Mouse (Mus musculus) forebrain, embryonic 13.5 days (tissue): Measurements from ENCODE around the gene Rab31. TPM values are rescaled to one million over a fixed set of nuclear protein-coding genes. Genes with fewer than 3 reads are reported as not detected.

Experiments
- ATAC-seq: fragments of 200-750 bp; cut with Nextera tagmentation; 2 replicates; pipeline ENCODE4 v1.8.0; 2017
- H3K27ac ChIP-seq: fragments of 300-500 bp; sonication (generic); 2 replicates; pipeline ENCODE4 v1.5.1; 2015; ENCODE audit warnings: inconsistent platforms, mild to moderate bottlenecking, moderate library complexity
- H3K27me3 ChIP-seq: fragments of 300-500 bp; sonication (generic); 2 replicates; pipeline ENCODE4 v1.6.1; 2015; ENCODE audit warnings: mild to moderate bottlenecking, inconsistent platforms
- H3K36me3 ChIP-seq: fragments of 300-500 bp; sonication (generic); 2 replicates; pipeline ENCODE4 v1.6.1; 2015; ENCODE audit warnings: mild to moderate bottlenecking, inconsistent platforms; ENCODE audit not compliant: poor library complexity, severe bottlenecking
- H3K4me1 ChIP-seq: fragments of 300-500 bp; sonication (generic); 2 replicates; pipeline ENCODE4 v1.6.1; 2015; ENCODE audit warnings: inconsistent platforms
- H3K4me2 ChIP-seq: fragments of 300-500 bp; sonication (generic); 2 replicates; pipeline ENCODE4 v1.6.1; 2015; ENCODE audit warnings: inconsistent platforms, mild to moderate bottlenecking, moderate library complexity
- H3K4me3 ChIP-seq: fragments of 300-500 bp; sonication (generic); 2 replicates; pipeline ENCODE4 v1.5.1; 2015; ENCODE audit warnings: mild to moderate bottlenecking, inconsistent platforms
- H3K9ac ChIP-seq: fragments of 300-500 bp; sonication (generic); 2 replicates; pipeline ENCODE4 v1.6.1; 2015; ENCODE audit warnings: mild to moderate bottlenecking, inconsistent platforms
- H3K9me3 ChIP-seq: fragments of 300-500 bp; sonication (generic); replicated peaks from 2 replicates; pipeline ENCODE4 v1.6.1; 2016; ENCODE audit warnings: inconsistent platforms
- WGBS: fragments of 180-500 bp; shearing (Covaris S2); methylation state at CpG from one replicate; pipeline ENCODE4 v1.1.7; 2015; 5-methylcytosine and 5-hydroxymethylcytosine counted together
- polyA plus RNA-seq: library from polyadenylated mRNA; unstranded; fragments of >200 nt; fragmentation: Nextera tagmentation; extraction: Ambion mirVana; gene quantifications from 2 replicates; pipeline ENCODE4 v1.2.1, GENCODE M21; 2015

Rab31 gene
- polyA plus RNA-seq, 1 experiment from 2014 or later = 66.6 TPM

DNA sequence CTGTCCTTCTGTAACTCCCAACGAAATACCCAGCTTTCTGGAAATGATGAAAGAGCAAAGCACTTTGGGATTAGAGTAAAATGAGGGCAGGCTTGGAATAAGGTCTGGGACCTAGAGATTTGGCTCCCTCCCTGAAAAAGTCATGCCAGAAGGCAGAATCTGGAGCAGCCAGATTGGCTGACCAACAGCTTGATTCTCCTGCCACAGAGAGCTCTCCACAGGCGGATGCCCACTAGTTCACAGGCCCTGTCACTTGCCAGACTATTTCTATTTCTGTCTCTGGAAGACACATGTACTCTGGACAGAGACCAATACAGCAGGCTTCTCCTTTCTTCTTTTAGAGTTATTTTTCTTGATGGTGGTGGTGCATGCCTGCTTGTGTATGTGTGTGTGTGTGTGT, 88.8 kb downstream of the Rab31 start:
- no peak for ATAC-seq
- no peak overlapping the region for H3K9ac ChIP-seq
- H3K4me1 ChIP-seq = peaks cover 7% of the 10 kb centered on the region; the same call in 1 of the 2 replicates
- no peak overlapping the region for H3K27ac ChIP-seq
- H3K4me2 ChIP-seq = no peak overlapping the region
- H3K36me3 ChIP-seq = no peaks in the 10 kb centered on the region
- no peaks in the 10 kb centered on the region for H3K27me3 ChIP-seq
- H3K9me3 ChIP-seq = no peaks in the 10 kb centered on the region
- WGBS = 84% methylated on average over 2 of the region's 2 CpGs
- H3K4me3 ChIP-seq = no peak overlapping the region

- WGBS = 94% methylated on average over 3 of the region's 3 CpGs
- peaks cover 7% of the 10 kb centered on the region; the same call in 1 of the 2 replicates for H3K4me1 ChIP-seq
- no peak for ATAC-seq
- no peak overlapping the region for H3K9ac ChIP-seq
- H3K4me2 ChIP-seq = no peak overlapping the region
- H3K4me3 ChIP-seq = no peak overlapping the region
- no peaks in the 10 kb centered on the region for H3K9me3 ChIP-seq
- no peaks in the 10 kb centered on the region for H3K36me3 ChIP-seq
- no peak overlapping the region for H3K27ac ChIP-seq
- H3K27me3 ChIP-seq = no peaks in the 10 kb centered on the region
Measured at GRCm38 (mm10) chr17:65683316-65683715, 89.2 kb downstream of the Rab31 start.

DNA sequence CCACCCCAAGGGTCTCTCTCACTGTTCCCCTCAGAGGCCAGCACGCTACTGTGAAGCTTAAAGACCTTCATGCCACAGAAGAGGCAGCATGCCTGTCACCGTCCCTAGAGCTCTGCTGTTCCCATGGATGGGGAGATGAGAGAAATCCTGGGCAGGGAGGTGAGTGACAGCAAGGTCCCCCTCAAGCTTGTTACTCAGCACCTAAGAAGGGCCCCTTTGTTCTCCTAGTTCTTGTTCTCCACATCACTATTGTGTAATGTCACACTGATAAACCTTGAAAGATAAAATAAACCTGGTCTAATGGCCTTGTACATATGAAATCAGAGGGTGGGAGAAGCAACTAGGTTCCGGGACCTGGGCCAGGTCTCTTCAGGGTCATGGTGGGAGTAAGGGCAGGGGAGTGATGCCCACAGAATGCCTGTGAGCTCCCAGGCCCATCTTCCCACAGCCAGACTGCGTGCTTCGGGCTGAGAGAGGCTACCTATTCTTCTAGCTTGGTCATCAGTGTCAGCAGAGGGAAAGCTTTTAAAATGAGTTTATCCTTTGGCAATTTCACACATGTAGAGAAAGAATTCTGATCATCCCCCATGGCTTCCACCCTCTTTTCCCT, 90.4 kb downstream of the Rab31 start:
- Histone ChIP-seq H3K27me3 (no peaks in the 10 kb centered on the region), H3K9ac (no peak overlapping the region), H3K4me2 (no peak overlapping the region), H3K4me1 (peaks cover 7% of the 10 kb centered on the region; the same call in 1 of the 2 replicates), H3K36me3 (no peaks in the 10 kb centered on the region), H3K27ac (no peak overlapping the region), H3K9me3 (no peaks in the 10 kb centered on the region), H3K4me3 (no peak overlapping the region)
- WGBS = 88% methylated on average over 5 of the region's 5 CpGs
- ATAC-seq = no peak

- H3K36me3 ChIP-seq = no peaks in the 10 kb centered on the region
- peaks cover 7% of the 10 kb centered on the region; the same call in 1 of the 2 replicates for H3K4me1 ChIP-seq
- H3K4me2 ChIP-seq = no peak overlapping the region
- 85% methylated on average over 6 of the region's 6 CpGs for WGBS
- H3K9ac ChIP-seq = no peak overlapping the region
- H3K9me3 ChIP-seq = no peaks in the 10 kb centered on the region
- no peak for ATAC-seq
- no peak overlapping the region for H3K4me3 ChIP-seq
- H3K27ac ChIP-seq = no peak overlapping the region
- H3K27me3 ChIP-seq = no peaks in the 10 kb centered on the region
Measured at GRCm38 (mm10) chr17:65681516-65681915, 91.0 kb downstream of the Rab31 start.

DNA sequence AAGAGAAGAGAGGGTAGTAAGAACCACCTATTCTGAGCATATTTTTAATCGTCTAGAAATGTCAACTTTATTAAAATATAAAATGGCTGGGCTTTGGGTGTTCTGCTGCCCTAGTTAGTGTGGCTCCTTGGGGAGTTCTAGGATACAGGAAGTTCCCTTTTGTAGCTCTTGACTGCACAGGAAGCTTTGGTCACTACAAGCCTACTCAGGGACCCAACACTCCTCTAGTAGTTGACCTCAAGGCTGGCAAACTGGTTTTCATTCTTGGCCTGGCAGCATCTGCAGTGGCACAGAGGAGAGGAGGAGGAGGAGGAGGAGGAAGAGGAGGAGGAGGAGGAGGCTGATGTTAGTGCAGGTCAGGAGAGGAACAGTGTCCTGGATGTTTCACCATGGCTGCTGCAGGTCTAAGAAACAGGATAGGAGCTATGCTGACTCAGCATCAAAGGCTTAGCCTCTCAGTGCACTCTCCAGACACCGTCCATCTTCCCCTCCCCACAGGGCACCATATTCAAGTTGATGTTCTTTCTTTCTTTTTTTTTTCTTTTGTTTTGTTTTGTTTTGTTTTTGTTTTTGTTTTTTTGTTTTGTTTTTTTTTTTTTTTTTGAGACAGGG, 91.6 kb downstream of the Rab31 start:
- Histone ChIP-seq H3K27ac (no peak overlapping the region), H3K4me2 (no peak overlapping the region), H3K4me1 (peaks cover 7% of the 10 kb centered on the region; the same call in 1 of the 2 replicates), H3K36me3 (no peaks in the 10 kb centered on the region), H3K4me3 (no peak overlapping the region), H3K9me3 (no peaks in the 10 kb centered on the region), H3K9ac (no peak overlapping the region), H3K27me3 (no peaks in the 10 kb centered on the region)
- no peak for ATAC-seq
- 83% methylated on average over 2 of the region's 2 CpGs for WGBS

DNA sequence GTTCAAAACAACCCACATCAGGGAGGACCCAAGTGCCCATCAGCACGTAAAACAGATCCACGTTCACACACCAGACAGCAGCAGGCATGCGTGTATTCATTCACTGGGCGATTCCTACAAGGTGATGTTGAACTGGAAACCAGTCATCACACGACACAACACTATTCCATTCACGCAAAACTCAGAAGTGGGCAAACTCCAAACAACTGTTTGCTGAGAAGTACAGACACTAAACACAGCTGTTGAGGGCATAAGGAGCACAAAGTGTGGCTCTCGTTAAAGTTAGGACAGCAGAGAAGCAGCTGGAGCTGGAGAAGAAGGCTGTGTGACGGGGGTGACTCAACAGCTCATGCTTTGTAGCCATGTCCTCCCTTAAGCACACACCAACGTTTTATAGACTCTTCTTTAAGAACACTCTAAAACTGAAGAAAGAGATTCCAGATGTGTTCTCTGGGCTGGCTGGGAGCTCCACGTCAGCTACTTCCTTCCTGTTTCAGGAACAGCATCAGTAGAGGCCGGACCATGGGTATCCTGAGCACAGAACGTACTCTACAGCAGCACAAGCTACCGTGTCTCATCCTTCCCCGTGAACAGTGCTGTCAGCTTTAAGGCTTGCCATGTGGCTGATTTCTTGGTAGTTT, 92.6 kb downstream of the Rab31 start:
- no peaks in the 10 kb centered on the region for H3K27me3 ChIP-seq
- H3K4me3 ChIP-seq = no peak overlapping the region
- H3K9ac ChIP-seq = no peak overlapping the region
- no peak overlapping the region for H3K4me2 ChIP-seq
- peaks cover 6% of the 10 kb centered on the region; the same call in 1 of the 2 replicates for H3K36me3 ChIP-seq
- WGBS = 67% methylated on average over 14 of the region's 14 CpGs
- peaks cover 7% of the 10 kb centered on the region; the same call in 1 of the 2 replicates for H3K4me1 ChIP-seq
- H3K9me3 ChIP-seq = no peaks in the 10 kb centered on the region
- no peak overlapping the region for H3K27ac ChIP-seq
- ATAC-seq = no peak

DNA sequence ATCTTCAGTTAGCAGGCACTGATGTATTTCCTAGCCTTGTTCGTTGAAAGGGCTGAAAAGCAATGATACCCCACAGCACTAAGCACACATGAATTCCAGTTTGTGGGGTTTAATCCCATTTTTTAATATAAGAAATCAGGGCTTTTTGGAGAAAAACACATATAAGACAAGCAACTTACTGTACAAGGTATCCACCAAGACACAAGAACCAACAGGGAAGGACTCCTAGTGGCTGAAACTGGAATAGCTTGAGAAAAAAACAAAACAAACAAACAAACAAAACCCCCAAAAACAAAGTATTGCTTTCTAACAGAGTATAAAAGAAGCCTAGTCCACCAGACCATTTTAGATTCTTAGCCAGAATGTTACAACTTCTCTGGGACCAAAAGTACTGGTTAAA, 94.8 kb downstream of the Rab31 start:
- H3K4me2 ChIP-seq = no peak overlapping the region
- no peak overlapping the region for H3K9ac ChIP-seq
- ATAC-seq = no peak
- H3K27me3 ChIP-seq = no peaks in the 10 kb centered on the region
- H3K4me3 ChIP-seq = no peak overlapping the region
- peaks cover 7% of the 10 kb centered on the region; the same call in 1 of the 2 replicates for H3K4me1 ChIP-seq
- peaks cover 6% of the 10 kb centered on the region; the same call in 1 of the 2 replicates for H3K36me3 ChIP-seq
- no peaks in the 10 kb centered on the region for H3K9me3 ChIP-seq
- H3K27ac ChIP-seq = no peak overlapping the region
- WGBS = 90% methylated on average over 1 of the region's 1 CpGs

DNA sequence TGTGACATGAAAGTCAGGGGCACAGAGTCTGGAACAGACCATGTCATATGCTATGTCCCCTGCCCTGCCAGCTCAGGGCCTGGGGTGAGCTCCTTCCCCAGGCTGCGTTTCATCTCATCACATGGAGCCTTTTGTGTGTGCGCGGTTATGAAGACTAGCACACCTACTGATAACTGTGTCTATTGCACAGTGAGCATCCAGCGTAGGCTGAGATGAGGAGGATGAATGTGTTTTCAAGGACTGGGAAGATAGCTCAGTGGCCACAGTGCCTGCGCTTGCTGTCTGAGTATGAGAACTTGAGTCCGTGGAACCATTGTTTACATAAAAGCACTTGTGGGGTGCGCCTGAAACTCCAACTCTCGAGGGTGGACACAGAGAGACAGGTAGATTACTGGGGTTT, 96.0 kb downstream of the Rab31 start:
- peaks cover 7% of the 10 kb centered on the region; the same call in 1 of the 2 replicates for H3K4me1 ChIP-seq
- H3K9me3 ChIP-seq = no peaks in the 10 kb centered on the region
- no peak overlapping the region for H3K4me2 ChIP-seq
- no peaks in the 10 kb centered on the region for H3K27me3 ChIP-seq
- no peak overlapping the region for H3K27ac ChIP-seq
- WGBS = 95% methylated on average over 8 of the region's 8 CpGs
- no peak overlapping the region for H3K4me3 ChIP-seq
- ATAC-seq = no peak
- H3K9ac ChIP-seq = no peak overlapping the region
- H3K36me3 ChIP-seq = peaks cover 6% of the 10 kb centered on the region; the same call in 1 of the 2 replicates

GRCm38 (mm10) chr17:65675985-65676384, 96.6 kb downstream of the Rab31 start:
- H3K27ac ChIP-seq = no peak overlapping the region
- peaks cover 7% of the 10 kb centered on the region; the same call in 1 of the 2 replicates for H3K4me1 ChIP-seq
- WGBS = 78% methylated on average over 3 of the region's 3 CpGs
- no peak for ATAC-seq
- H3K4me3 ChIP-seq = no peak overlapping the region
- H3K9me3 ChIP-seq = no peaks in the 10 kb centered on the region
- H3K36me3 ChIP-seq = peaks cover 6% of the 10 kb centered on the region; the same call in 1 of the 2 replicates
- no peaks in the 10 kb centered on the region for H3K27me3 ChIP-seq
- H3K9ac ChIP-seq = no peak overlapping the region
- no peak overlapping the region for H3K4me2 ChIP-seq

GRCm38 (mm10) chr17:65674710-65675171, 97.8 kb downstream of the Rab31 start:
- Histone ChIP-seq H3K27me3 (no peaks in the 10 kb centered on the region), H3K9me3 (no peaks in the 10 kb centered on the region), H3K27ac (no peak overlapping the region), H3K4me1 (peaks cover 3% of the 10 kb centered on the region; the same call in 1 of the 2 replicates), H3K4me2 (no peak overlapping the region), H3K4me3 (no peak overlapping the region), H3K9ac (no peak overlapping the region), H3K36me3 (peaks cover 6% of the 10 kb centered on the region; the same call in 1 of the 2 replicates)
- no peak for ATAC-seq
- 52% methylated on average over 1 of the region's 1 CpGs for WGBS

DNA sequence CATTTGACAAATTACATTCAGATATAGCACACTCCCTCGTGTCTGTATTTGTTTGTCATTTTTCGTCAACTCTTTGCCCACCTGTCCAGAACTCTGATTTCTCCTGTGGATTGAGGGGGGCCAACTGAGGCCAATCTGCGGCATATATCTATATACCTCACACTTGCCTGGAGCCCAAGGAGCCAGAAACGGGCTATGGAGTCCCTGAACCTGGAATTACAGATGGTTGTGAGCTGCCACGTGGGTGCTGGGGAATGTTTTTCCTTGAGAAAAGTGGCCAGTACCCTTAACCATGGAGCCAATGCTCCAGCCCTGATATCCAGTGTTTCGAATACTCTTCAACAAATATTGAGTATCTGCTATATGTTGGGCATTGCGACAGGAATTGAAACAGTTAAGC, 99.6 kb downstream of the Rab31 start:
- Histone ChIP-seq H3K4me2 (no peak overlapping the region), H3K9ac (no peak overlapping the region), H3K4me3 (no peak overlapping the region), H3K9me3 (no peaks in the 10 kb centered on the region), H3K27ac (no peak overlapping the region), H3K36me3 (peaks cover 6% of the 10 kb centered on the region; the same call in 1 of the 2 replicates), H3K4me1 (no peaks in the 10 kb centered on the region), H3K27me3 (no peaks in the 10 kb centered on the region)
- WGBS = 93% methylated on average over 7 of the region's 7 CpGs
- ATAC-seq = no peak

GRCm38 (mm10) chr17:65669061-65669460, 103.5 kb downstream of the Rab31 start:
- ATAC-seq = no peak

More at GRCm38 (mm10) chr17:65669061-65669460, 103.5 kb downstream of the Rab31 start:
- H3K4me3 ChIP-seq = no peak overlapping the region
- H3K9ac ChIP-seq = no peak overlapping the region
- H3K27me3 ChIP-seq = no peaks in the 10 kb centered on the region
- 89% methylated on average over 4 of the region's 4 CpGs for WGBS
- H3K4me1 ChIP-seq = no peaks in the 10 kb centered on the region
- no peak overlapping the region for H3K27ac ChIP-seq
- no peaks in the 10 kb centered on the region; the same call in 1 of the 2 replicates for H3K36me3 ChIP-seq
- no peaks in the 10 kb centered on the region for H3K9me3 ChIP-seq
- no peak overlapping the region for H3K4me2 ChIP-seq
